Mouse (Mus musculus): Measurements from ENCODE around the gene Grm3. TPM values are rescaled to one million over a fixed set of nuclear protein-coding genes. Genes with fewer than 3 reads are reported as not detected.

Gene Grm3
- polyA plus RNA-seq, 1 experiment from 2014 or later, result 0.49 TPM

DNA sequence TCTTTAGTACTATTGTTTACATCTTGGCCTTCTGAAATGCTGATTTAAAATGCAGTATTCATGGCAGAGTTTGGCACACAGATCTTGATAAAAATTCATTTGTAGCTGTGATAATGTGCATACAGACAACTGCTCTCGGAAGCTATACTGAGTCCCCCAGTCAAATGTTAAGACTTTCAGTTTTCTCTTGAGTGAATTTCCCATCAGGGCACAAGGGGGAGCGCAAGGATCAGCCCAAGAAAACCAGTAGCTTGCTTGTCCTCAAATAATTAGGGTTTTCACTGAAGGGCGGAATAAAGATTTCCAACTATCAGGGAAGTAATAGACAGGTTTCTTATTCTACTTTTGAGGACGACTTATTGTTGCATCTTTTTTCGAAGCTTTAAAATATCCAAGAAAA lies 275.4 kb downstream of the Grm3 start:
- no peaks in the 10 kb centered on the region for H3K4me1 ChIP-seq
- H3K9me3 ChIP-seq, result no peaks in the 10 kb centered on the region
- no peak overlapping the region for H3K4me2 ChIP-seq (replicated peaks)
- WGBS, result 63% methylated on average over 5 of the region's 5 CpGs
- H3K4me3 ChIP-seq, result no peak overlapping the region
- H3K27me3 ChIP-seq, result no peaks in the 10 kb centered on the region
- H3K36me3 ChIP-seq, result no peaks in the 10 kb centered on the region
- H3K9ac ChIP-seq, result no peak overlapping the region
- H3K27ac ChIP-seq, result no peak overlapping the region
- no peak for ATAC-seq (ENCODE audit: insufficient number of reproducible peaks, insufficient read depth, low FRiP score, low TSS enrichment)

GRCm38 (mm10) chr5:9448931-9449330 lies 276.0 kb downstream of the Grm3 start:
- ATAC-seq (ENCODE audit: insufficient number of reproducible peaks, insufficient read depth, low FRiP score, low TSS enrichment), result no peak
- no peak overlapping the region for H3K4me2 ChIP-seq (replicated peaks)
- 84% methylated on average over 6 of the region's 6 CpGs for WGBS
- no peaks in the 10 kb centered on the region for H3K36me3 ChIP-seq
- H3K27ac ChIP-seq, result no peak overlapping the region
- no peaks in the 10 kb centered on the region for H3K4me1 ChIP-seq
- no peak overlapping the region for H3K4me3 ChIP-seq
- H3K9me3 ChIP-seq, result no peaks in the 10 kb centered on the region
- no peak overlapping the region for H3K9ac ChIP-seq
- H3K27me3 ChIP-seq, result no peaks in the 10 kb centered on the region

DNA sequence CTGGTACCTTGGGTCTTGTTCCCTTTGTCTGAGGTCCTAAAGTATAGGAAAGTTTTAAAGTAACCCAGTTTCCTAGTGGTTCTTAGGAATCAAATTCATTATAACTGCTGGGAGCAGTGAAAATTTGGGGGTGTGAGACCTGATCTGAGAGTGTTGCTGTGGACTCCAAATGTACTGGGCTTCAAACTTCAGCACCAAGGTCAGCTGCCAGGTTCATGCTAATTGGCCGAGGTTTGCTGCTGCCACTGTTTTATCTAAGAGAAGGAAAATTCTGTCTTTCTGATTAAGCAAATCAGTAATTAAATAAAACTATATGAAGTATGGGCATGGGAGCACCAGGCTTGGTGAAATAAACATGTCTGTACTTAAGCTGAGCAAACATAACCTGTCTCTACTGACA lies 278.8 kb downstream of the Grm3 start:
- Histone ChIP-seq H3K4me3 (no peak overlapping the region), H3K27me3 (no peaks in the 10 kb centered on the region), H3K27ac (no peak overlapping the region), H3K9me3 (no peaks in the 10 kb centered on the region), H3K36me3 (no peaks in the 10 kb centered on the region), H3K4me1 (no peaks in the 10 kb centered on the region), H3K4me2 (replicated peaks) (no peak overlapping the region), H3K9ac (no peak overlapping the region)
- no peak for ATAC-seq (ENCODE audit: insufficient number of reproducible peaks, insufficient read depth, low FRiP score, low TSS enrichment)
- WGBS, result 0% methylated on average over 1 of the region's 1 CpGs

All from embryonic facial prominence, embryonic 12.5 days (tissue).